Mouse (Mus musculus) olfactory bulb, adult 2 months (tissue): Measurements from ENCODE around the gene Abhd14b. TPM values are rescaled to one million over a fixed set of nuclear protein-coding genes. Genes with fewer than 3 reads are reported as not detected.

Experiments used
- H3K27ac ChIP-seq: fragments of 200-500 bp; 2 replicates; pipeline ENCODE4 v1.5.1; 2012; ENCODE audit warnings: low read depth, low read length; ENCODE audit not compliant: insufficient read depth
- H3K4me1 ChIP-seq: fragments of 200-500 bp; 2 replicates; pipeline ENCODE4 v1.6.1; 2012; ENCODE audit warnings: low read length; ENCODE audit not compliant: control insufficient read depth, insufficient read depth
- H3K4me3 ChIP-seq: fragments of 200-500 bp; 2 replicates; pipeline ENCODE4 v1.5.1; 2012; ENCODE audit warnings: mild to moderate bottlenecking, low read depth, low read length, moderate library complexity; ENCODE audit not compliant: insufficient read depth
- CTCF ChIP-seq: fragments of 200-500 bp; IDR thresholded peaks from 2 replicates; pipeline ENCODE4 v1.5.1; 2012; ENCODE audit warnings: low read depth, mild to moderate bottlenecking, low read length, moderate library complexity; ENCODE audit not compliant: insufficient read depth
- POLR2A ChIP-seq: fragments of 200-500 bp; IDR thresholded peaks from 2 replicates; pipeline ENCODE4 v1.6.1; 2012; ENCODE audit warnings: mild to moderate bottlenecking, low read depth, low read length, moderate library complexity; ENCODE audit not compliant: insufficient read depth
- WGBS: fragments of 180-500 bp; shearing (Covaris S2); methylation state at CpG from one replicate; pipeline ENCODE4 v1.1.7; 2018; 5-methylcytosine and 5-hydroxymethylcytosine counted together
- polyA plus RNA-seq: library from polyadenylated mRNA; stranded (reverse); fragments of >200 nt; gene quantifications from 2 replicates; pipeline ENCODE4 v1.2.4, GENCODE M21; 2012; ENCODE audit warnings: low replicate concordance; ENCODE audit not compliant: missing spikeins, insufficient read depth, insufficient read length

Abhd14b gene
- polyA plus RNA-seq, 1 experiment, result not detected

DNA sequence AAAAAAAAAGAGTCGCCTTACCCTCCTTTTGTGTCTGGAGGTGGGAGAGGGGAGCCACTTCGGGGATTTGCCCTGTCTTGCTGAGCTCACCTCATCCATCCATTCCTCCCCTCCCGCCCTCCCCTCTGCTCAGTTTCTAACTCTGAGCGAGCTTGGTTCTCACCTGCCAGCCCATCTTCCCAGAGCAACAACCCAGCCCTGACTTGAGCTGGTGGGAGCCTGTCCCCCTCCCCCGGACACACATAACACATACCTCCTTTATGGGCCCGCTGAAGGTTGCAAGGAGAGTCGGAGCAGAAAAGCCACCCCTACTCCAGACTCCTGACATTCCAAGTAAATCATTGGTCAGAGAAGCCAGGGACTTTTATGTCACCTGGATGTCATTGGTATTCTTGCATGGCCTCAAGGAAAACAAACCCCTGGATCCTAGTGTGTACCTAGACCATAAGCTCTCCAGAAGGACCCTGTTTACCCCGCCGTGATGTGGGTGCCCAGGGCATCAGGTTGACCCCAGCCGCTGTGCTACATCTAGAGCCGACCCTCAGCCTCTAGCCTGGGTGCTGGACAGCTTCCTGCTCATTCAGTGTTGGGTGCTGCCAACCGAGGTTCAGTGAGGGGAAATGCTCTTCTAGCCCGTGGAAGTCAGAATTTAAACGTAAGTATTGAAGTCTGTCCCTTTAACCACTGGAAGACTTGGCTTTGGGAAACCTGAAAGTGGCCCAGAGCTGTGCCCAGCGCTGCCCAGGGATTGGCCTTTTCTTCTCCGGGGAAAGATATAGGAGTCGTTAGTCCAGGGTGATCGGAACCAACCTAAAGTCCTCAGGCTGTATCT, 26.0 kb upstream of the Abhd14b start:
- WGBS, result 20% methylated on average over 18 of the region's 18 CpGs
- Histone ChIP-seq H3K4me3 (no peak overlapping the region), H3K4me1 (peaks cover 44% of the 10 kb centered on the region), H3K27ac (no peak overlapping the region)
- TF ChIP-seq CTCF, result no peak
- no peak for TF ChIP-seq POLR2A

- TF ChIP-seq POLR2A, result no peak
- peak; percentile 48; the same call in 1 of the 2 replicates for TF ChIP-seq CTCF
- 0% methylated on average over 3 of the region's 3 CpGs for WGBS
- Histone ChIP-seq H3K4me3 (no peak overlapping the region), H3K4me1 (peaks cover 42% of the 10 kb centered on the region), H3K27ac (no peak overlapping the region)
These were observed 25.4 kb upstream of the Abhd14b start for GRCm38 (mm10) chr9:106421865-106422160.

DNA sequence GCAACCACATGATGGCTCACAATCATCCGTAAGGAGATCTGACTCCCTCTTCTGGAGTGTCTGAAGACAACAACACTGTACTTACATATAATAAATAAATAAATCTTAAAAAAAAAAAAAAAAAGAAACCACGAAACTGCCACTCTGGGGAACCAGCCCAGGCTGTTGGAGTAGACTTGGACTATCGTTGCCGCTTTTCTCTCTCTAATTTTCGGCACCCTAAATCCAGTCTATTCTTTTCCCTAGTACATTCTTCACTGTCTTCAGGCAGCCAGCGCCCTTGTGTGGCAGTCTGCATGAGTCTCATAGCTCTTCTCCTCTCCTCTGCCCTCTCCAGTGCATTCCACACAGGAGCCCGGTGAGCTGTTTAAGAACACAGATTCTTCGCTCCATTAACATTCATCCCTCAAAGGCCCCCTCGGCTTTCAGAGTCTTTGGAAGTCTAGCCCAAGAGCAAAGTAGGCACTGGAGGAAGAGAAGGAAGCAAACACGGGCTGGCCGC, 18.5 kb upstream of the Abhd14b start:
- H3K4me3 ChIP-seq, result peak overlapping the region; percentile 78
- TF ChIP-seq POLR2A, result no peak
- no peak for TF ChIP-seq CTCF
- peak overlapping the region; percentile 95 for H3K27ac ChIP-seq
- H3K4me1 ChIP-seq, result peaks cover 4% of the 10 kb centered on the region; the same call in 1 of the 2 replicates
- 3% methylated on average over 11 of the region's 11 CpGs for WGBS

- Histone ChIP-seq H3K4me3 (peak within 1 kb of the TSS; percentile 94), H3K27ac (peak within 1 kb of the TSS; percentile 95), H3K4me1 (peaks cover 4% of the 10 kb centered on the region; the same call in 1 of the 2 replicates)
- TF ChIP-seq POLR2A (peak; percentile 71), CTCF (no peak)
- under 1% methylated on average over 55 of the region's 55 CpGs for WGBS
These were observed 17.8 kb upstream of the Abhd14b start, which contains the start of gene Rpl29 for GRCm38 (mm10) chr9:106429221-106430014. Gene Rpl29 (plus strand): TSS chr9:106429454.

DNA sequence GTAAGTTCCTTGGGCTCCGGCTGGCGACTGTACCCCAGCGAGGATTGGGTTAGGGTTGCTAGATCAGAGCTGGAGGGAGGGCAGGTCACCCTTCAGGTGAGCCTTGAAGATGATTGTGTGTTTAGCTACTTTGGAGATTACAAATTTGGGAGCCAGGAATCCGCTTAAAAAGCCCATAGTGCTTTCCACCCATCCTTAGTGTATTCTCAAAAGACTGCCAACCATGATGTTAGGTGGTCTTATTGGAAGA, 17.3 kb upstream of the Abhd14b start:
- peak overlapping the region; percentile 83 for H3K27ac ChIP-seq
- WGBS, result 2% methylated on average over 4 of the region's 4 CpGs

DNA sequence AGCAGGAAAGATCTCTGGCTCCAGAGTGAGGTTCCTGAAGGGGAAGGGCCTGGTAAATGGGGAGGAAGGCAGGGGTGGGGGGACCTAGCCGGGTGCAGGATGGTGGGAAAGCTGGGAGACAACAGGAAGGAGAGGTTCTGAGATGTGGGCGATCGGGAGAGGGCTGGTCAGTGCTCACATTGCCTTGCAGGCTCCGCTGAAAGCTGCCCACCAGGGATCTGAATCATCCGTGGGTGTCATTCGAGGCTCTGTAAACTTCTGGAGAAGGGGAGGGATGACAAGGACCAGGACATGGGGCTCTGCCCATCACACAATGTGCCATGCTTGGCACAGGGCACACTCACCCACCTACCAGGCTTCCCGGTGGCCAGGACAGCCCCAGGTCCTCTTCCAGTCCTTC, 13.9 kb upstream of the Abhd14b start:
- Histone ChIP-seq H3K27ac (no peak overlapping the region), H3K4me3 (no peak overlapping the region), H3K4me1 (peaks cover 14% of the 10 kb centered on the region)
- 44% methylated on average over 7 of the region's 7 CpGs for WGBS
- no peak for TF ChIP-seq POLR2A
- TF ChIP-seq CTCF, result no peak

More for the DNA sequence above, 17.3 kb upstream of the Abhd14b start:
- TF ChIP-seq CTCF (no peak), POLR2A (no peak)
- peak overlapping the region; percentile 94 for H3K4me3 ChIP-seq
- peaks cover 7% of the 10 kb centered on the region; the same call in 1 of the 2 replicates for H3K4me1 ChIP-seq

- no peak overlapping the region for H3K4me3 ChIP-seq
- 89% methylated on average over 9 of the region's 9 CpGs for WGBS
- no peak overlapping the region for H3K27ac ChIP-seq
- H3K4me1 ChIP-seq, result peaks cover 21% of the 10 kb centered on the region
- TF ChIP-seq CTCF, result no peak
- TF ChIP-seq POLR2A, result no peak
These were observed 10.7 kb upstream of the Abhd14b start for GRCm38 (mm10) chr9:106436566-106436965.

DNA sequence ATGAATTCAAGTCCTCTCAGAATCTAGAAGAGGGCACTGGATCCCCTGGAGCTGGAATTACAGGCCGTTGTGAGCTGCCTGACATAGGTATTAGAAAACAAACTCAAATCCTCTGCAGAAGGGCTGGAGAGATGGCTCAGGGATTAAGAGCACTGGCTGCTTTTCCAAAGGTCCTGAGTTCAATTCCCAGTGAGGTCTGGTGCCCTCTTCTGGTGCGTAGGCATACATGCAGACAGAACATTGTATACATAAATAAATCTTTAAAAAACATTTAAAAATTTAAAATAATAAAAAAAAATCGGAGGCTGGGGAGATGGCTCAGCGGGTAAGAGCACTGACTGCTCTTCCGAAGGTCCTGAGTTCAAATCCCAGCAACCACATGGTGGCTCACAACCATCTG, 4.6 kb upstream of the Abhd14b start:
- Histone ChIP-seq H3K4me1 (peaks cover 18% of the 10 kb centered on the region), H3K27ac (no peak overlapping the region), H3K4me3 (no peak overlapping the region)
- TF ChIP-seq CTCF (no peak), POLR2A (no peak)
- 81% methylated on average over 5 of the region's 5 CpGs for WGBS

- TF ChIP-seq POLR2A (no peak), CTCF (no peak)
- no peak overlapping the region for H3K27ac ChIP-seq
- WGBS, result 85% methylated on average over 4 of the region's 4 CpGs
- no peak overlapping the region for H3K4me3 ChIP-seq
- peaks cover 19% of the 10 kb centered on the region for H3K4me1 ChIP-seq
These were observed 2.4 kb upstream of the Abhd14b start for GRCm38 (mm10) chr9:106444836-106445235.
